In genomic region chr9:114026261-114026934, GRCm38 (mm10) we compare ENCODE assay signal across 8 mouse cellular contexts. TPM values are rescaled to one million over a fixed set of nuclear protein-coding genes. Genes with fewer than 3 reads are reported as not detected.
A peak's percentile ranks its signal among the peaks of the same experiment; 100 is the strongest.
DNase-seq lines count a peak whose midpoint lies in the region; ATAC-seq and TF ChIP-seq lines count a peak whose summit lies in the region.

No protein-coding gene starts in this region.

- DNase-seq in c-Kit-positive CD71-positive TER-119-negative erythroid progenitor cells, embryonic 14.5 days (ENCODE audit: low read depth) = peak; percentile 77
- DNase-seq in forebrain, embryonic 11.5 days (ENCODE audit: low spot score) = peak; percentile 95
- peak; percentile 64 to 76 for DNase-seq in heart, postnatal 10 days
- DNase-seq in kidney, postnatal 4 days = peak; percentile 85 to 90
- DNase-seq in stomach, postnatal 0 days (ENCODE audit: low spot score) = peak; percentile 80

- TF ChIP-seq EP300 in ES-Bruce4 (IDR thresholded peaks at IDR 0.05; ENCODE audit: insufficient read depth, low read depth, low read length) = no peak
- no peak for TF ChIP-seq EP300 in stomach, postnatal 0 days (optimal IDR thresholded peaks at IDR 0.05)

- no peaks in the 10 kb centered on the region for H3K27me3 ChIP-seq in ES-Bruce4 (ENCODE audit: control insufficient read depth, insufficient read depth, low read length, poor library complexity, severe bottlenecking)
- H3K27me3 ChIP-seq in forebrain, embryonic 11.5 days (ENCODE audit: control insufficient read depth, insufficient read depth, low read length) = no peaks in the 10 kb centered on the region
- peaks cover 12% of the 10 kb centered on the region for H3K27me3 ChIP-seq in liver, embryonic 16.5 days (ENCODE audit: control insufficient read depth, insufficient read depth, low read depth, low read length)
- H3K27me3 ChIP-seq in neural tube, embryonic 12.5 days (replicated peaks) = no peaks in the 10 kb centered on the region
- H3K27me3 ChIP-seq in stomach, postnatal 0 days (ENCODE audit: control insufficient read depth, insufficient read depth, low read length) = no peaks in the 10 kb centered on the region

- no peak overlapping the region for H3K27ac ChIP-seq in ES-Bruce4 (ENCODE audit: insufficient read depth, low read length)
- H3K27ac ChIP-seq in forebrain, embryonic 11.5 days (ENCODE audit: low read depth, low read length) = peak overlapping the region; percentile 41; the same call in 1 of the 2 replicates
- no peak overlapping the region for H3K27ac ChIP-seq in liver, embryonic 16.5 days (ENCODE audit: low read length)
- no peak overlapping the region for H3K27ac ChIP-seq in neural tube, embryonic 12.5 days
- H3K27ac ChIP-seq in stomach, postnatal 0 days (replicated peaks) = no peak overlapping the region

- ATAC-seq in forebrain, embryonic 11.5 days (replicated peaks; ENCODE audit: low FRiP score) = peak; percentile 97
- peak; percentile 89 for ATAC-seq in liver, embryonic 16.5 days (ENCODE audit: low read depth)
- peak; percentile 95 for ATAC-seq in neural tube, embryonic 12.5 days (ENCODE audit: low FRiP score, low read depth)
- peak; percentile 85 for ATAC-seq in stomach, postnatal 0 days (ENCODE audit: low FRiP score, low TSS enrichment)

- under 1% methylated on average over 52 of the region's 52 CpGs for WGBS in forebrain, embryonic 11.5 days
- WGBS in liver, embryonic 16.5 days (ENCODE audit: insufficient replicate concordance) = 0% methylated on average over 52 of the region's 52 CpGs
- under 1% methylated on average over 51 of the region's 52 CpGs for WGBS in neural tube, embryonic 12.5 days
- under 1% methylated on average over 44 of the region's 52 CpGs for WGBS in stomach, postnatal 0 days

- peak overlapping the region; percentile 72 for H3K4me2 ChIP-seq in forebrain, embryonic 11.5 days (ENCODE audit: low read depth, low read length, severe bottlenecking)
- peak overlapping the region; percentile 73 for H3K4me2 ChIP-seq in liver, embryonic 16.5 days (ENCODE audit: low read depth, low read length)
- peak overlapping the region; percentile 82 for H3K4me2 ChIP-seq in neural tube, embryonic 12.5 days (replicated peaks)
- peak overlapping the region; percentile 89 for H3K4me2 ChIP-seq in stomach, postnatal 0 days (replicated peaks; ENCODE audit: low read depth)

- peaks cover 2% of the 10 kb centered on the region for H3K4me1 ChIP-seq in ES-Bruce4 (ENCODE audit: control insufficient read depth, insufficient read depth, low read length)
- peaks cover 2% of the 10 kb centered on the region; the same call in 1 of the 2 replicates for H3K4me1 ChIP-seq in forebrain, embryonic 11.5 days (replicated peaks; ENCODE audit: control insufficient read depth, insufficient read depth, low read length)
- H3K4me1 ChIP-seq in liver, embryonic 16.5 days (ENCODE audit: control insufficient read depth, low read depth, low read length) = peaks cover 6% of the 10 kb centered on the region
- H3K4me1 ChIP-seq in neural tube, embryonic 12.5 days = peaks cover 11% of the 10 kb centered on the region; the same call in 1 of the 2 replicates
- 0 out of 2 replicates have a peak, but pooled peaks cover 4% of the 10 kb centered on the region for H3K4me1 ChIP-seq in stomach, postnatal 0 days (replicated peaks; ENCODE audit: control insufficient read depth, insufficient read depth)

- peak overlapping the region; percentile 68 for H3K4me3 ChIP-seq in ES-Bruce4 (ENCODE audit: low read depth, low read length)
- peak overlapping the region; percentile 68 for H3K4me3 ChIP-seq in forebrain, embryonic 11.5 days (ENCODE audit: low read depth, low read length)
- H3K4me3 ChIP-seq in liver, embryonic 16.5 days (ENCODE audit: low read depth, low read length) = peak overlapping the region; percentile 60
- H3K4me3 ChIP-seq in neural tube, embryonic 12.5 days = peak overlapping the region; percentile 75
- peak overlapping the region; percentile 50 for H3K4me3 ChIP-seq in stomach, postnatal 0 days (ENCODE audit: low read depth, low read length)

- 0 out of 2 replicates have a peak, but pooled peaks cover 2% of the 10 kb centered on the region for H3K9me3 ChIP-seq in ES-Bruce4 (replicated peaks; ENCODE audit: control insufficient read depth, insufficient read depth, low read length, poor library complexity, severe bottlenecking)
- H3K9me3 ChIP-seq in forebrain, embryonic 11.5 days (ENCODE audit: control insufficient read depth, low read length) = no peaks in the 10 kb centered on the region
- H3K9me3 ChIP-seq in liver, embryonic 16.5 days (replicated peaks; ENCODE audit: control insufficient read depth, low read length) = no peaks in the 10 kb centered on the region
- H3K9me3 ChIP-seq in neural tube, embryonic 12.5 days = no peaks in the 10 kb centered on the region
- H3K9me3 ChIP-seq in stomach, postnatal 0 days (ENCODE audit: control insufficient read depth, low read length) = no peaks in the 10 kb centered on the region

- H3K9ac ChIP-seq in ES-Bruce4 (ENCODE audit: low read depth, poor library complexity, severe bottlenecking) = peak overlapping the region; percentile 26
- peak overlapping the region; percentile 70 for H3K9ac ChIP-seq in forebrain, embryonic 11.5 days (ENCODE audit: low read length)
- H3K9ac ChIP-seq in liver, embryonic 16.5 days (ENCODE audit: low read depth, low read length) = 0 out of 2 replicates have a peak overlapping the region, but pooled peaks have one; percentile 14
- H3K9ac ChIP-seq in neural tube, embryonic 12.5 days = peak overlapping the region; percentile 71
- peak overlapping the region; percentile 53 for H3K9ac ChIP-seq in stomach, postnatal 0 days (ENCODE audit: low read length)

- no peak for TF ChIP-seq CTCF in ES-Bruce4 (IDR thresholded peaks at IDR 0.05; ENCODE audit: low read depth, low read length)
- no peak; the same call in 1 of the 2 replicates for TF ChIP-seq CTCF in stomach, postnatal 0 days (IDR thresholded peaks at IDR 0.05; ENCODE audit: low read depth)

- no peak for TF ChIP-seq POLR2A in ES-Bruce4 (IDR thresholded peaks at IDR 0.05; ENCODE audit: insufficient read depth, low read length)

- intact Hi-C loops in heart, postnatal 10 days (cut with DNase I) = no loop called here

- no peaks in the 10 kb centered on the region for H3K36me3 ChIP-seq in ES-Bruce4 (ENCODE audit: control insufficient read depth, insufficient read depth, low read length, poor library complexity, severe bottlenecking)
- no peaks in the 10 kb centered on the region for H3K36me3 ChIP-seq in forebrain, embryonic 11.5 days (ENCODE audit: control insufficient read depth, insufficient read depth, low read length)
- H3K36me3 ChIP-seq in liver, embryonic 16.5 days (ENCODE audit: control insufficient read depth, insufficient read depth) = no peaks in the 10 kb centered on the region
- no peaks in the 10 kb centered on the region for H3K36me3 ChIP-seq in neural tube, embryonic 12.5 days
- no peaks in the 10 kb centered on the region for H3K36me3 ChIP-seq in stomach, postnatal 0 days (ENCODE audit: control insufficient read depth, insufficient read depth, low read length)

RNA-seq across cellular contexts. Expression of gene Fbxl2, which starts 19.6 kb away (rescaled TPM):
- 6.9 and 8.6 TPM in 2 replicates for polyA plus RNA-seq in ES-Bruce4 (2011; ENCODE audit: insufficient read depth, insufficient read length, low read depth, missing spikeins)
- 8.4 and 8.9 TPM in 2 replicates for polyA plus RNA-seq in forebrain, embryonic 11.5 days (2014; fragmentation: Nextera tagmentation; extraction: Ambion mirVana)
- 1 to 10 TPM; 1.5 to 2.3 TPM for total RNA-seq in heart, postnatal 10 days (2021)
- polyA plus RNA-seq in liver, embryonic 16.5 days (2015; fragmentation: Nextera tagmentation; extraction: Ambion mirVana) = 0.41 and 0.61 TPM in 2 replicates
- 13.2 and 14.8 TPM in 2 replicates for polyA plus RNA-seq in neural tube, embryonic 12.5 days (2016; fragmentation: Nextera tagmentation; extraction: Ambion mirVana)
- 0.90 and 1.5 TPM in 2 replicates for polyA plus RNA-seq in stomach, postnatal 0 days (2015; fragmentation: Nextera tagmentation; extraction: Ambion mirVana)

RNA-seq across cellular contexts. Expression of gene Susd5, which starts 30.5 kb away (rescaled TPM):
- polyA plus RNA-seq in ES-Bruce4 (2011; ENCODE audit: insufficient read depth, insufficient read length, low read depth, missing spikeins) = 0.53 and 0.73 TPM in 2 replicates
- 0.08 TPM in 1 of 2 replicates, not detected in the other for polyA plus RNA-seq in forebrain, embryonic 11.5 days (2014; fragmentation: Nextera tagmentation; extraction: Ambion mirVana)
- total RNA-seq in heart, postnatal 10 days (2021) = 1 to 10 TPM; 1.0 to 1.4 TPM
- 0.04 TPM in 1 of 2 replicates, not detected in the other for polyA plus RNA-seq in liver, embryonic 16.5 days (2015; fragmentation: Nextera tagmentation; extraction: Ambion mirVana)
- 1.8 and 2.3 TPM in 2 replicates for polyA plus RNA-seq in neural tube, embryonic 12.5 days (2016; fragmentation: Nextera tagmentation; extraction: Ambion mirVana)
- polyA plus RNA-seq in stomach, postnatal 0 days (2015; fragmentation: Nextera tagmentation; extraction: Ambion mirVana) = 0.23 and 0.29 TPM in 2 replicates

Comparison
In these comparisons a context has a peak if more than half of its experiments do, and no peak if none do; other contexts are left out.
1. H3K9ac ChIP-seq: peak in every context shown above with its lines; median percentile 71 in neural tube, embryonic 12.5 days; 70 in forebrain, embryonic 11.5 days; 53 in stomach, postnatal 0 days; 26 in ES-Bruce4; 14 in liver, embryonic 16.5 days.